In genomic region chr12:5219913-5220575, GRCm38 (mm10) we compare ENCODE assay signal across 10 mouse cellular contexts.
DNase-seq lines count a peak whose midpoint lies in the region; ATAC-seq lines count a peak whose summit lies in the region.
"Had no signal": no experiment of that assay in that cellular context is flagged by ENCODE, and none has a peak within 500 bp of the region (broad histone marks: within the 10 kb centered on the region; RNA-seq: fewer than 3 reads in every experiment).

No protein-coding gene starts in this region.

- no peaks in the 10 kb centered on the region for H3K9me3 ChIP-seq in hindbrain, embryonic 10.5 days
- H3K9me3 ChIP-seq in hindbrain, embryonic 11.5 days (ENCODE audit: control insufficient read depth, low read length): no peaks in the 10 kb centered on the region
- H3K9me3 ChIP-seq in hindbrain, embryonic 14.5 days (ENCODE audit: control insufficient read depth, low read length): no peaks in the 10 kb centered on the region
- H3K9me3 ChIP-seq: heart, embryonic 15.5 days had no signal

- no peak for DNase-seq in hindbrain, embryonic 10.5 days (ENCODE audit: low spot score)
- no peak for DNase-seq in hindbrain, embryonic 11.5 days (ENCODE audit: low spot score)
- peak; percentile 17 for DNase-seq in retina, postnatal 1 day
- DNase-seq in retina, embryonic 14.5 days (ENCODE audit: low spot score): no peak
- DNase-seq in hindbrain, embryonic 14.5 days (ENCODE audit: low spot score): no peak
- no peak for DNase-seq in ovary, postnatal 10 days (ENCODE audit: low spot score)
- no peak for DNase-seq in adrenal gland, adult 2 months
- DNase-seq: kidney, postnatal 36 days; right cerebral cortex, postnatal 4 days had no signal

- 78% methylated on average over 14 of the region's 14 CpGs for WGBS in hindbrain, embryonic 10.5 days
- WGBS in hindbrain, embryonic 11.5 days: 77% methylated on average over 14 of the region's 14 CpGs
- WGBS in hindbrain, embryonic 14.5 days: 46% methylated on average over 14 of the region's 14 CpGs

- no peak overlapping the region for H3K4me3 ChIP-seq in hindbrain, embryonic 10.5 days
- H3K4me3 ChIP-seq in hindbrain, embryonic 11.5 days (ENCODE audit: low read depth, low read length): no peak overlapping the region
- no peak overlapping the region for H3K4me3 ChIP-seq in hindbrain, embryonic 14.5 days (replicated peaks; ENCODE audit: low read length)
- H3K4me3 ChIP-seq: heart, embryonic 15.5 days had no signal

- 0 out of 2 replicates have a peak overlapping the region, but pooled peaks have one; percentile 59 for H3K27ac ChIP-seq in hindbrain, embryonic 10.5 days
- no peak overlapping the region for H3K27ac ChIP-seq in hindbrain, embryonic 11.5 days (ENCODE audit: low read depth, low read length)
- peak overlapping the region; percentile 38; the same call in 1 of the 2 replicates for H3K27ac ChIP-seq in hindbrain, embryonic 14.5 days
- H3K27ac ChIP-seq: heart, embryonic 15.5 days had no signal

- no peak overlapping the region for H3K9ac ChIP-seq in hindbrain, embryonic 11.5 days (ENCODE audit: low read depth, low read length)
- H3K9ac ChIP-seq in hindbrain, embryonic 14.5 days: no peak overlapping the region
- H3K9ac ChIP-seq: heart, embryonic 15.5 days had no signal

- no peak for ATAC-seq in hindbrain, embryonic 11.5 days (ENCODE audit: low FRiP score)
- ATAC-seq in hindbrain, embryonic 14.5 days (ENCODE audit: low FRiP score): no peak

- H3K36me3 ChIP-seq in hindbrain, embryonic 10.5 days: no peaks in the 10 kb centered on the region
- no peaks in the 10 kb centered on the region for H3K36me3 ChIP-seq in hindbrain, embryonic 11.5 days (ENCODE audit: control insufficient read depth, insufficient read depth, low read length)
- no peaks in the 10 kb centered on the region for H3K36me3 ChIP-seq in hindbrain, embryonic 14.5 days (replicated peaks; ENCODE audit: control insufficient read depth, insufficient read depth)
- H3K36me3 ChIP-seq: heart, embryonic 15.5 days had no signal

- no peak overlapping the region for H3K4me2 ChIP-seq in hindbrain, embryonic 11.5 days (replicated peaks; ENCODE audit: low read depth, low read length)
- H3K4me2 ChIP-seq in hindbrain, embryonic 14.5 days (replicated peaks): no peak overlapping the region
- H3K4me2 ChIP-seq: heart, embryonic 15.5 days had no signal

- no peaks in the 10 kb centered on the region for H3K27me3 ChIP-seq in hindbrain, embryonic 10.5 days (ENCODE audit: insufficient read depth, poor library complexity, severe bottlenecking)
- no peaks in the 10 kb centered on the region for H3K27me3 ChIP-seq in hindbrain, embryonic 11.5 days (ENCODE audit: control insufficient read depth, insufficient read depth, low read length)
- H3K27me3 ChIP-seq in hindbrain, embryonic 14.5 days (ENCODE audit: control insufficient read depth, insufficient read depth, low read length): no peaks in the 10 kb centered on the region
- H3K27me3 ChIP-seq: heart, embryonic 15.5 days had no signal

- peaks cover 41% of the 10 kb centered on the region for H3K4me1 ChIP-seq in hindbrain, embryonic 10.5 days (replicated peaks)
- H3K4me1 ChIP-seq in hindbrain, embryonic 11.5 days (replicated peaks; ENCODE audit: control insufficient read depth, insufficient read depth, low read length): peaks cover 6% of the 10 kb centered on the region
- H3K4me1 ChIP-seq in hindbrain, embryonic 14.5 days (replicated peaks; ENCODE audit: control insufficient read depth, insufficient read depth, low read length): peaks cover 36% of the 10 kb centered on the region
- H3K4me1 ChIP-seq: heart, embryonic 15.5 days had no signal
